Mouse (Mus musculus) embryo, embryonic 11 days (tissue): ENCODE measurements around the gene Sema3a.

Experiments used
- DNase-seq: peaks from one replicate; pipeline ENCODE4 v3.0.0-alpha.2; 2015

Sema3a gene

GRCm38 (mm10) chr5:13125241-13125692 lies at the start of gene Sema3a:
Gene Sema3a, plus strand, starts transcription at chr5:13125414.
- peak; percentile 83 for DNase-seq

- peak; percentile 19 for DNase-seq
These were observed 40.3 kb upstream of the Sema3a start for GRCm38 (mm10) chr5:13084777-13085439.

- DNase-seq, result no peak
These were observed 34.8 kb upstream of the Sema3a start for GRCm38 (mm10) chr5:13090431-13090830.

- no peak for DNase-seq
These were observed 15.7 kb upstream of the Sema3a start for GRCm38 (mm10) chr5:13109522-13109921.

- DNase-seq, result no peak
These were observed 8.0 kb upstream of the Sema3a start for GRCm38 (mm10) chr5:13117236-13117635.

- DNase-seq, result peak; percentile 47
These were observed 543 bp downstream of the Sema3a start for GRCm38 (mm10) chr5:13125757-13126156.

- peak; percentile 35 for DNase-seq
These were observed 982 bp downstream of the Sema3a start for GRCm38 (mm10) chr5:13126196-13126595.

- DNase-seq, result peak; percentile 51
These were observed 1.9 kb downstream of the Sema3a start for GRCm38 (mm10) chr5:13127121-13127520.

- peak; percentile 22 for DNase-seq
These were observed 19.7 kb downstream of the Sema3a start for GRCm38 (mm10) chr5:13144733-13145457.

- DNase-seq, result no peak
These were observed 24.7 kb downstream of the Sema3a start for GRCm38 (mm10) chr5:13149909-13150308.

GRCm38 (mm10) chr5:13151002-13151401 lies 25.8 kb downstream of the Sema3a start:
- DNase-seq, result peak; percentile 26

- no peak for DNase-seq
These were observed 32.8 kb downstream of the Sema3a start for GRCm38 (mm10) chr5:13157761-13158612.

GRCm38 (mm10) chr5:13182186-13182585 lies 57.0 kb downstream of the Sema3a start:
- no peak for DNase-seq

GRCm38 (mm10) chr5:13197886-13198285 lies 72.7 kb downstream of the Sema3a start:
- DNase-seq, result peak; percentile 64

GRCm38 (mm10) chr5:13199709-13200108 lies 74.5 kb downstream of the Sema3a start:
- no peak for DNase-seq

GRCm38 (mm10) chr5:13255353-13255752 lies 130.1 kb downstream of the Sema3a start:
- DNase-seq, result no peak

- no peak for DNase-seq
These were observed 131.1 kb downstream of the Sema3a start for GRCm38 (mm10) chr5:13256321-13256720.

- DNase-seq, result no peak
These were observed 137.9 kb downstream of the Sema3a start for GRCm38 (mm10) chr5:13263087-13263486.

- no peak for DNase-seq
These were observed 138.3 kb downstream of the Sema3a start for GRCm38 (mm10) chr5:13263539-13263938.

- DNase-seq, result peak; percentile 31
These were observed 187.5 kb downstream of the Sema3a start for GRCm38 (mm10) chr5:13312667-13313066.

GRCm38 (mm10) chr5:13313977-13314376 lies 188.8 kb downstream of the Sema3a start:
- DNase-seq, result peak; percentile 19

GRCm38 (mm10) chr5:13318728-13319429 lies 193.7 kb downstream of the Sema3a start:
- DNase-seq, result peak; percentile 34

- no peak for DNase-seq
These were observed 194.9 kb downstream of the Sema3a start for GRCm38 (mm10) chr5:13320138-13320537.
